Mouse (Mus musculus) hindbrain, embryonic 14.5 days (tissue): ENCODE data around the gene Abracl. TPM values are rescaled to one million over a fixed set of nuclear protein-coding genes. Genes with fewer than 3 reads are reported as not detected.
A peak's percentile ranks its signal among the peaks of the same experiment; 100 is the strongest.

Experiments used
- ATAC-seq: fragments of 200-750 bp; cut with Nextera tagmentation; 2 replicates; pipeline ENCODE4 v1.8.0; 2017; ENCODE audit warnings: moderate number of reproducible peaks, mild to moderate bottlenecking, moderate TSS enrichment, moderate library complexity; ENCODE audit not compliant: low FRiP score
- DNase-seq: peaks from one replicate; pipeline ENCODE4 v3.0.0-alpha.2; 2015; ENCODE audit warnings: low spot score
- H3K27ac ChIP-seq: fragments of 300-500 bp; sonication (generic); 2 replicates; pipeline ENCODE4 v1.5.1; 2014; ENCODE audit warnings: mild to moderate bottlenecking, moderate library complexity
- H3K27me3 ChIP-seq: fragments of 300-500 bp; sonication (generic); 2 replicates; pipeline ENCODE4 v1.6.1; 2014; ENCODE audit warnings: mild to moderate bottlenecking, low read length, mixed read lengths; ENCODE audit not compliant: control insufficient read depth, insufficient read depth
- H3K36me3 ChIP-seq: fragments of 300-500 bp; sonication (generic); replicated peaks from 2 replicates; pipeline ENCODE4 v1.6.1; 2014; ENCODE audit not compliant: control insufficient read depth, insufficient read depth
- H3K4me1 ChIP-seq: fragments of 300-500 bp; sonication (generic); replicated peaks from 2 replicates; pipeline ENCODE4 v1.6.1; 2014; ENCODE audit warnings: antibody characterized with exemption, low read length, mixed read lengths; ENCODE audit not compliant: control insufficient read depth, insufficient read depth
- H3K4me2 ChIP-seq: fragments of 300-500 bp; sonication (generic); replicated peaks from 2 replicates; pipeline ENCODE4 v1.6.1; 2014; ENCODE audit warnings: mild to moderate bottlenecking, moderate library complexity
- H3K4me3 ChIP-seq: fragments of 300-500 bp; sonication (generic); replicated peaks from 2 replicates; pipeline ENCODE4 v1.5.1; 2014; ENCODE audit warnings: mild to moderate bottlenecking, low read length
- H3K9ac ChIP-seq: fragments of 300-500 bp; sonication (generic); 2 replicates; pipeline ENCODE4 v1.6.1; 2014
- H3K9me3 ChIP-seq: fragments of 300-500 bp; sonication (generic); 2 replicates; pipeline ENCODE4 v1.6.1; 2016; ENCODE audit warnings: low read length; ENCODE audit not compliant: control insufficient read depth
- WGBS: fragments of 180-500 bp; shearing (Covaris S2); extraction: QIAGEN DNeasy Blood & Tissue Kit; methylation state at CpG from one replicate; pipeline ENCODE4 v1.1.7; 2014; 5-methylcytosine and 5-hydroxymethylcytosine counted together
- polyA plus RNA-seq: library from polyadenylated mRNA; unstranded; fragments of >200 nt; fragmentation: Nextera tagmentation; extraction: Ambion mirVana; gene quantifications from 2 replicates; pipeline ENCODE4 v1.2.1, GENCODE M21; 2014

The Abracl gene
- polyA plus RNA-seq, 1 experiment from 2014 or later = 70.4 TPM

- DNase-seq (no peak), ATAC-seq (no peak)
- Histone ChIP-seq H3K4me3 (no peak overlapping the region), H3K36me3 (no peaks in the 10 kb centered on the region), H3K4me1 (peaks cover 26% of the 10 kb centered on the region), H3K27ac (no peak overlapping the region), H3K9me3 (no peaks in the 10 kb centered on the region), H3K27me3 (no peaks in the 10 kb centered on the region), H3K9ac (no peak overlapping the region), H3K4me2 (no peak overlapping the region)
- 90% methylated on average over 4 of the region's 4 CpGs for WGBS
These were observed 38.4 kb upstream of the Abracl start for GRCm38 (mm10) chr10:18061533-18061932.

- Histone ChIP-seq H3K9me3 (no peaks in the 10 kb centered on the region), H3K4me1 (peaks cover 26% of the 10 kb centered on the region), H3K27ac (no peak overlapping the region)
These were observed 37.7 kb upstream of the Abracl start for GRCm38 (mm10) chr10:18060778-18061177.

GRCm38 (mm10) chr10:18059807-18060206 lies 36.7 kb upstream of the Abracl start:
- H3K4me2 ChIP-seq = no peak overlapping the region
- no peaks in the 10 kb centered on the region for H3K27me3 ChIP-seq
- H3K27ac ChIP-seq = no peak overlapping the region
- WGBS = 92% methylated on average over 13 of the region's 13 CpGs
- no peak for ATAC-seq
- H3K9ac ChIP-seq = no peak overlapping the region
- H3K9me3 ChIP-seq = no peaks in the 10 kb centered on the region
- no peak overlapping the region for H3K4me3 ChIP-seq
- peaks cover 26% of the 10 kb centered on the region for H3K4me1 ChIP-seq
- no peaks in the 10 kb centered on the region for H3K36me3 ChIP-seq
- no peak for DNase-seq

More at GRCm38 (mm10) chr10:18060778-18061177, 37.7 kb upstream of the Abracl start:
- no peaks in the 10 kb centered on the region for H3K36me3 ChIP-seq
- no peaks in the 10 kb centered on the region for H3K27me3 ChIP-seq
- H3K4me2 ChIP-seq = no peak overlapping the region
- H3K9ac ChIP-seq = no peak overlapping the region
- WGBS = 91% methylated on average over 2 of the region's 2 CpGs
- H3K4me3 ChIP-seq = no peak overlapping the region
- DNase-seq = no peak
- no peak for ATAC-seq

- no peak for ATAC-seq
- Histone ChIP-seq H3K4me2 (no peak overlapping the region), H3K27ac (no peak overlapping the region), H3K4me3 (no peak overlapping the region), H3K9me3 (no peaks in the 10 kb centered on the region), H3K36me3 (no peaks in the 10 kb centered on the region), H3K4me1 (peaks cover 26% of the 10 kb centered on the region), H3K9ac (no peak overlapping the region), H3K27me3 (no peaks in the 10 kb centered on the region)
- 94% methylated on average over 9 of the region's 9 CpGs for WGBS
- no peak for DNase-seq
These were observed 35.7 kb upstream of the Abracl start for GRCm38 (mm10) chr10:18058681-18059338.

GRCm38 (mm10) chr10:18056391-18056745 lies 33.3 kb upstream of the Abracl start:
- 0% methylated on average over 8 of the region's 8 CpGs for WGBS
- Histone ChIP-seq H3K27me3 (no peaks in the 10 kb centered on the region), H3K4me1 (peaks cover 26% of the 10 kb centered on the region), H3K9ac (peak overlapping the region; percentile 98), H3K36me3 (no peaks in the 10 kb centered on the region), H3K4me2 (peak overlapping the region; percentile 71), H3K27ac (peak overlapping the region; percentile 96), H3K9me3 (no peaks in the 10 kb centered on the region), H3K4me3 (peak overlapping the region; percentile 100)
- ATAC-seq = no peak
- no peak for DNase-seq

GRCm38 (mm10) chr10:18055696-18056390 lies 32.8 kb upstream of the Abracl start, which contains the start of gene Reps1:
Reps1 (plus strand) TSS chr10:18055861.
- peak; percentile 61 for DNase-seq
- Histone ChIP-seq H3K9ac (peak within 1 kb of the TSS; percentile 98), H3K4me3 (peak within 1 kb of the TSS; percentile 100), H3K27ac (peak within 1 kb of the TSS; percentile 96), H3K36me3 (no peaks in the 10 kb centered on the region), H3K4me2 (peak within 1 kb of the TSS; percentile 71), H3K9me3 (no peaks in the 10 kb centered on the region), H3K27me3 (no peaks in the 10 kb centered on the region), H3K4me1 (peaks cover 26% of the 10 kb centered on the region)
- under 1% methylated on average over 73 of the region's 90 CpGs for WGBS
- ATAC-seq = peak; percentile 78

GRCm38 (mm10) chr10:18055009-18055695 lies 32.1 kb upstream of the Abracl start:
- H3K27me3 ChIP-seq = no peaks in the 10 kb centered on the region
- H3K27ac ChIP-seq = peak overlapping the region; percentile 96
- H3K4me1 ChIP-seq = peaks cover 26% of the 10 kb centered on the region
- 2% methylated on average over 58 of the region's 61 CpGs for WGBS
- no peaks in the 10 kb centered on the region for H3K9me3 ChIP-seq
- ATAC-seq = peak; percentile 98
- H3K4me2 ChIP-seq = peak overlapping the region; percentile 71
- H3K36me3 ChIP-seq = no peaks in the 10 kb centered on the region
- H3K9ac ChIP-seq = peak overlapping the region; percentile 98
- peak overlapping the region; percentile 100 for H3K4me3 ChIP-seq
- peak; percentile 84 for DNase-seq

- Histone ChIP-seq H3K9ac (no peak overlapping the region), H3K9me3 (no peaks in the 10 kb centered on the region), H3K27ac (no peak overlapping the region), H3K4me3 (no peak overlapping the region), H3K36me3 (no peaks in the 10 kb centered on the region), H3K4me2 (no peak overlapping the region), H3K27me3 (no peaks in the 10 kb centered on the region), H3K4me1 (no peaks in the 10 kb centered on the region)
- 81% methylated on average over 10 of the region's 10 CpGs for WGBS
- ATAC-seq (no peak), DNase-seq (no peak)
These were observed 24.5 kb upstream of the Abracl start for GRCm38 (mm10) chr10:18047380-18048146.

GRCm38 (mm10) chr10:18046380-18046779 lies 23.3 kb upstream of the Abracl start:
- Histone ChIP-seq H3K36me3 (no peaks in the 10 kb centered on the region), H3K27ac (no peak overlapping the region), H3K9ac (no peak overlapping the region), H3K4me1 (no peaks in the 10 kb centered on the region), H3K9me3 (no peaks in the 10 kb centered on the region), H3K4me3 (no peak overlapping the region), H3K27me3 (no peaks in the 10 kb centered on the region), H3K4me2 (no peak overlapping the region)
- ATAC-seq (no peak), DNase-seq (no peak)
